Mouse (Mus musculus) MEL (cell line): Measurements from ENCODE around the gene Foxa2. TPM values are rescaled to one million over a fixed set of nuclear protein-coding genes. Genes with fewer than 3 reads are reported as not detected.

Source experiments
- DNase-seq: peaks from one replicate; pipeline ENCODE4 v3.0.0; 2011; ENCODE audit warnings: low read depth, low spot score
- H3K27ac ChIP-seq: 2 replicates; pipeline ENCODE4 v1.5.1; 2012; ENCODE audit warnings: low read depth, mild to moderate bottlenecking, control low read depth, low read length, moderate library complexity; ENCODE audit not compliant: control insufficient read depth
- H3K27me3 ChIP-seq, 2 experiments: fragments of 150-350 bp in 1 of 2; sonication (generic) in 1 of 2; 2 replicates each; pipeline ENCODE4 v1.6.1; 2012; ENCODE audit warnings: low read length in 2 of 2, mild to moderate bottlenecking in 2 of 2, improper control_type of control experiment in 1 of 2, moderate library complexity in 1 of 2; ENCODE audit not compliant: insufficient read depth in 2 of 2, control insufficient read depth in 1 of 2
- H3K36me3 ChIP-seq, 2 experiments: 2 replicates each; pipeline ENCODE4 v1.6.1; 2012 to 2014; ENCODE audit warnings: low read length in 2 of 2, improper control_type of control experiment in 1 of 2, inconsistent platforms in 1 of 2, mild to moderate bottlenecking in 1 of 2; ENCODE audit not compliant: insufficient read depth in 2 of 2, control insufficient read depth in 1 of 2
- H3K4me1 ChIP-seq, 2 experiments: fragments of 150-350 bp in 1 of 2; sonication (generic) in 1 of 2; 2 replicates each; pipeline ENCODE4 v1.6.1; 2012; ENCODE audit warnings: low read length in 2 of 2, improper control_type of control experiment in 1 of 2, mild to moderate bottlenecking in 1 of 2; ENCODE audit not compliant: insufficient read depth in 2 of 2, control insufficient read depth in 1 of 2
- H3K4me3 ChIP-seq, 2 experiments: fragments of 150-350 bp in 1 of 2; sonication (generic) in 1 of 2; 2 replicates each; pipeline ENCODE4 v1.5.1; 2012; ENCODE audit warnings: low read depth in 2 of 2, low read length in 2 of 2, mild to moderate bottlenecking in 2 of 2, moderate library complexity in 2 of 2, control low read depth in 1 of 2, improper control_type of control experiment in 1 of 2; ENCODE audit not compliant: control insufficient read depth in 1 of 2, insufficient read depth in 1 of 2
- H3K79me2 ChIP-seq: 2 replicates; pipeline ENCODE4 v1.6.1; 2012; ENCODE audit warnings: mild to moderate bottlenecking, low read length, moderate library complexity; ENCODE audit not compliant: control insufficient read depth, poor library complexity, insufficient read depth
- H3K9ac ChIP-seq: 2 replicates; pipeline ENCODE4 v1.6.1; 2012; ENCODE audit warnings: low read depth, mild to moderate bottlenecking, control low read depth, low read length, moderate library complexity; ENCODE audit not compliant: control insufficient read depth, poor library complexity, severe bottlenecking
- H3K9me3 ChIP-seq: fragments of 150-350 bp; sonication (generic); replicated peaks from 2 replicates; pipeline ENCODE4 v1.6.1; 2012; ENCODE audit warnings: mild to moderate bottlenecking, low read length, improper control_type of control experiment, moderate library complexity; ENCODE audit not compliant: insufficient read depth
- BHLHE40 ChIP-seq: IDR thresholded peaks from 2 replicates; pipeline ENCODE4 v1.6.1; 2012; ENCODE audit warnings: low read depth, mild to moderate bottlenecking, inconsistent platforms, low read length, improper control_type of control experiment, borderline replicate concordance
- CHD1 ChIP-seq: IDR thresholded peaks from 2 replicates; pipeline ENCODE4 v1.6.1; 2012; ENCODE audit warnings: low read depth, mild to moderate bottlenecking, inconsistent platforms, low read length, improper control_type of control experiment
- CHD2 ChIP-seq: IDR thresholded peaks from 2 replicates; pipeline ENCODE4 v1.6.1; 2011; ENCODE audit warnings: low read length, improper control_type of control experiment
- E2F4 ChIP-seq: IDR thresholded peaks from 2 replicates; pipeline ENCODE4 v1.6.1; 2011; ENCODE audit warnings: low read depth, low read length, improper control_type of control experiment, borderline replicate concordance
- ELF1 ChIP-seq: IDR thresholded peaks from 2 replicates; pipeline ENCODE4 v1.6.1; 2014; ENCODE audit warnings: low read depth, mild to moderate bottlenecking, inconsistent platforms, low read length, improper control_type of control experiment, moderate library complexity
- EP300 ChIP-seq, 2 experiments: IDR thresholded peaks; 2 replicates each; pipeline ENCODE4 v1.6.1; 2011; ENCODE audit warnings: improper control_type of control experiment in 2 of 2, low read length in 2 of 2, low read depth in 1 of 2, mild to moderate bottlenecking in 1 of 2
- ETS1 ChIP-seq: IDR thresholded peaks from 2 replicates; pipeline ENCODE4 v1.6.1; 2012; ENCODE audit warnings: low read depth, mild to moderate bottlenecking, inconsistent platforms, low read length, improper control_type of control experiment, moderate library complexity
- GABPA ChIP-seq: IDR thresholded peaks from 2 replicates; pipeline ENCODE4 v1.6.1; 2012; ENCODE audit warnings: low read depth, mild to moderate bottlenecking, inconsistent platforms, low read length, improper control_type of control experiment, moderate library complexity
- GATA1 ChIP-seq: IDR thresholded peaks from 2 replicates; pipeline ENCODE4 v1.6.1; 2011; ENCODE audit warnings: low read depth, low read length, improper control_type of control experiment
- KAT2A ChIP-seq: conservative IDR thresholded peaks from 2 replicates; pipeline ENCODE4 v1.6.1; 2012; ENCODE audit warnings: low read depth, low read length, improper control_type of control experiment, inconsistent platforms
- MAX ChIP-seq: IDR thresholded peaks from 2 replicates; pipeline ENCODE4 v1.6.1; 2011; ENCODE audit warnings: low read length, improper control_type of control experiment
- MAZ ChIP-seq: IDR thresholded peaks from 2 replicates; pipeline ENCODE4 v1.6.1; 2012; ENCODE audit warnings: low read depth, mild to moderate bottlenecking, inconsistent platforms, low read length, improper control_type of control experiment
- MEF2A ChIP-seq: IDR thresholded peaks from 2 replicates; pipeline ENCODE4 v1.6.1; 2014; ENCODE audit warnings: low read depth, mild to moderate bottlenecking, inconsistent platforms, low read length, improper control_type of control experiment; ENCODE audit not compliant: poor library complexity, insufficient replicate concordance, severe bottlenecking; ENCODE audit errors: extremely low read depth
- MXI1 ChIP-seq: IDR thresholded peaks from 2 replicates; pipeline ENCODE4 v1.6.1; 2011; ENCODE audit warnings: mild to moderate bottlenecking, low read depth, low read length, improper control_type of control experiment
- MYC ChIP-seq: IDR thresholded peaks from 2 replicates; pipeline ENCODE4 v1.6.1; 2011; ENCODE audit warnings: low read depth, mild to moderate bottlenecking, low read length, improper control_type of control experiment, moderate library complexity
- NELFE ChIP-seq: IDR thresholded peaks from 2 replicates; pipeline ENCODE4 v1.6.1; 2011; ENCODE audit warnings: low read depth, low read length, improper control_type of control experiment
- NRF1 ChIP-seq: IDR thresholded peaks from 2 replicates; pipeline ENCODE4 v1.6.1; 2014; ENCODE audit warnings: low read depth, mild to moderate bottlenecking, inconsistent platforms, low read length, improper control_type of control experiment, moderate library complexity; ENCODE audit not compliant: poor library complexity, insufficient read depth, severe bottlenecking
- POLR2A ChIP-seq, 2 experiments: IDR thresholded peaks; 2 replicates each; pipeline ENCODE4 v1.6.1; 2011 to 2012; ENCODE audit warnings: low read length in 2 of 2, mild to moderate bottlenecking in 2 of 2, control low read depth in 1 of 2, improper control_type of control experiment in 1 of 2, low read depth in 1 of 2, moderate library complexity in 1 of 2; ENCODE audit not compliant: control insufficient read depth in 1 of 2, insufficient read depth in 1 of 2, poor library complexity in 1 of 2
- POLR2AphosphoS2 ChIP-seq: IDR thresholded peaks from 2 replicates; pipeline ENCODE4 v1.6.1; 2011; ENCODE audit warnings: low read length, improper control_type of control experiment
- POLR2AphosphoS5 ChIP-seq: IDR thresholded peaks from 2 replicates; pipeline ENCODE4 v1.6.1; 2012; ENCODE audit warnings: low read depth, borderline replicate concordance, mild to moderate bottlenecking, inconsistent platforms, low read length, moderate library complexity, mixed read lengths
- SIN3A ChIP-seq: IDR thresholded peaks from 2 replicates; pipeline ENCODE4 v1.6.1; 2012; ENCODE audit warnings: low read length, improper control_type of control experiment, inconsistent platforms
- TAL1 ChIP-seq: IDR thresholded peaks from 2 replicates; pipeline ENCODE4 v1.6.1; 2012; ENCODE audit warnings: mild to moderate bottlenecking, inconsistent platforms, low read length, moderate library complexity, mixed read lengths
- UBTF ChIP-seq: IDR thresholded peaks from 2 replicates; pipeline ENCODE4 v1.6.1; 2012; ENCODE audit warnings: low read depth, mild to moderate bottlenecking, inconsistent platforms, low read length, improper control_type of control experiment, moderate library complexity, borderline replicate concordance; ENCODE audit not compliant: insufficient read depth
- USF2 ChIP-seq, 2 experiments: IDR thresholded peaks; 2 replicates each; pipeline ENCODE4 v1.6.1; 2011 to 2012; ENCODE audit warnings: improper control_type of control experiment in 2 of 2, low read length in 2 of 2, borderline replicate concordance in 1 of 2, inconsistent platforms in 1 of 2, low read depth in 1 of 2, mild to moderate bottlenecking in 1 of 2; ENCODE audit not compliant: insufficient read depth in 1 of 2
- ZC3H11A ChIP-seq: IDR thresholded peaks from 2 replicates; pipeline ENCODE4 v1.6.1; 2012; ENCODE audit warnings: low read depth, mild to moderate bottlenecking, inconsistent platforms, low read length, improper control_type of control experiment
- ZKSCAN1 ChIP-seq: IDR thresholded peaks from 2 replicates; pipeline ENCODE4 v1.6.1; 2012; ENCODE audit warnings: low read depth, mild to moderate bottlenecking, inconsistent platforms, low read length, improper control_type of control experiment, moderate library complexity
- ZMIZ1 ChIP-seq: IDR thresholded peaks from 2 replicates; pipeline ENCODE4 v1.6.1; 2012; ENCODE audit warnings: low read depth, mild to moderate bottlenecking, inconsistent platforms, low read length, improper control_type of control experiment, moderate library complexity
- ZNF384 ChIP-seq: IDR thresholded peaks from 2 replicates; pipeline ENCODE4 v1.6.1; 2012; ENCODE audit warnings: low read depth, mild to moderate bottlenecking, inconsistent platforms, low read length, improper control_type of control experiment
- polyA plus RNA-seq, 2 experiments: library from polyadenylated mRNA; stranded (reverse) in 1 of 2; unstranded in 1 of 2; fragments of >175 nt in 1 of 2; fragments of >200 nt in 1 of 2; gene quantifications; 2 replicates each; pipeline versions ENCODE4 v1.2.1 to v1.2.4; 2012; ENCODE audit warnings: low replicate concordance in 2 of 2, low read depth in 1 of 2; ENCODE audit not compliant: insufficient read length in 2 of 2, insufficient read depth in 1 of 2, missing spikeins in 1 of 2
- total RNA-seq: library from RNA; depleted of rRNA; stranded (reverse); fragments of 300-350 nt; gene quantifications from 2 replicates; pipeline ENCODE4 v1.2.3, GENCODE M21; 2012

Gene Foxa2
- total and polyA plus RNA-seq, 3 experiments, result not detected

DNA sequence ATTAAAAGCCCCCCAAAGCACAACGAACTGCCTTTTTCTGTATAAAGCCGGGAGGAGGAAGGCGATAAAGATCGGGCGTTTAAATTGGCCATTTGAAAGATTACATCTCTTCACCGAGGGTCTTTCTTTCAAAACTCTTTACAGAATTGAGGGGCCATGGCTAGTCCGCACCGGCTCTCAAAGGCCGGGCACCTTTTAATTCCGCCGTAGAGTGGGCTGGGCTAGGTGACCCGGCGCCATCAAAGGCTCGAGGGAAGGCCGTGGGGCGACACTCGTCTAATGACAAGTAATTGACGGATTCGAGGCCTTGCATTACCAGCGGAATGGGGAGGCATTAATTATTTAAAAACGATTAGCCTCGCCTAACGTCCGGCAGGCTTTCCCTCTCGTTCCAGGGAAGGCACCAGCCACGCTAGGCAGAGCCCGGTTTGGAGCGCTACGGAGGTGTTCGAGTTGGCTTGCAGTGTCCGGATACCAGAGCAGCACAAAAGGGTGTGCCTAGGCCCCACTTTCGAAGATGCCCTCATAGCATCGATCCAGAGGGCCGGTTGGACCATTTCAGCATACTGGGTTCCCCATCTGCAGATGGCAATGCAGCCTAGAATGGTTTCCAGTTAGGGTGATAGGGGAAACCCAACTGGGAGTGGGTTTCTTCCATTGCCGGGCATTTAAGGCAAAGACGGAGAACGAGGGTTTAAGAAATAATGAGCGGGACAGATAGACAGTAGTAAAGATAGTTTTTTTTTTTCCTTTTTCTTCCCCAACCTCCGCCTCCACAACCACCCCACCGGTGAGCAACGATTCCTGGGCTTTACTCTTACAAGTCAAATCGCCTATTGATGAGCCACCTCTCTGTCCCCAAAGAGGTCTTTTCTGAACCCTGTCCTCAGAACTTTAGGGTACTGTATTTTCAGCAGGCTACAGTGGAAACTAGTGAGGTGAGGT lies 8.1 kb downstream of the Foxa2 start:
- Histone ChIP-seq H3K27me3 (no peaks in the 10 kb centered on the region), H3K4me3 (no peak overlapping the region), H3K9me3 (no peaks in the 10 kb centered on the region)

DNA sequence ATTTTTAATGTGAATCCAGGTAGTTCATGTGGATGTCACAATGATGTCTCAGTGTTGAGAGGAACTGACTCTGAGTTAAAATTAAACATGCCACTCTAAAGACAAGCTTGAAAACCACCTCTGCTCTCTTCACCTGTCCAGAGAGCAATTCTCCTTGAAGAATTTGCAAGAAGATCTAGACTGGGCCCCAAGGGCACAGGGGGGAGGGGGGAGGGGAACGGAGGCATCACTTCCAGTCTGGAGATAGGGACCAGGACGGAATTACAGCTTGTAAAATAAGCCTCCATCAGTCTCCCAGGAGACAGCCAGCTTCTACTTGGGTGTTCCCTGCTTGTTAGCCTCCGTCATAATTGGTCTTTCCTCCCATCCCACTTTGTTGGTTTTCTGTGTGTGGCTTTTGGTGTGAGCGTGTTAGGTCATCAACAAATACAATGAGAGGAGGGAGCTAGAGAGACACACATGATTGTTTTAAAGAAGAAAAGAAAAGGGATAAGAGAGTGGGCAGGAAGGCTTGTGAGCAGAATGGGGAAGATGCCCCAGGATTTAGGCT lies 10.1 kb downstream of the Foxa2 start:
- no peak for DNase-seq
- H3K27me3 ChIP-seq, result no peaks in the 10 kb centered on the region
- no peak for TF ChIP-seq MYC
- no peak for TF ChIP-seq MAZ
- TF ChIP-seq POLR2AphosphoS2, result no peak
- no peak for TF ChIP-seq ZKSCAN1
- TF ChIP-seq KAT2A, result no peak
- TF ChIP-seq ZC3H11A, result no peak
- TF ChIP-seq NELFE, result no peak
- TF ChIP-seq USF2 (IDR thresholded peaks at IDR 0.05; ENCODE audit: borderline replicate concordance in 1 of 2, insufficient read depth in 1 of 2, low read depth in 1 of 2, low read length in 2 of 2), result no peak
- no peak for TF ChIP-seq BHLHE40
- TF ChIP-seq MXI1, result no peak
- no peak for TF ChIP-seq GABPA
- no peak for TF ChIP-seq E2F4

More for the DNA sequence above, 8.1 kb downstream of the Foxa2 start:
- no peak for TF ChIP-seq POLR2AphosphoS5
- no peak for TF ChIP-seq SIN3A
- TF ChIP-seq ZNF384, result no peak
- TF ChIP-seq MEF2A, result no peak
- TF ChIP-seq NELFE, result no peak
- TF ChIP-seq NRF1, result no peak
- no peak for TF ChIP-seq ZMIZ1
- no peak for TF ChIP-seq MAX
- TF ChIP-seq POLR2A (IDR thresholded peaks at IDR 0.05; ENCODE audit: control insufficient read depth in 1 of 2, insufficient read depth in 1 of 2, low read depth in 1 of 2, low read length in 2 of 2, poor library complexity in 1 of 2), result no peak
- TF ChIP-seq CHD1, result no peak
- no peak for TF ChIP-seq GATA1
- no peak for TF ChIP-seq EP300 (IDR thresholded peaks at IDR 0.05; ENCODE audit: low read depth in 1 of 2, low read length in 2 of 2)
- TF ChIP-seq ELF1, result no peak
- TF ChIP-seq USF2 (IDR thresholded peaks at IDR 0.05; ENCODE audit: borderline replicate concordance in 1 of 2, insufficient read depth in 1 of 2, low read depth in 1 of 2, low read length in 2 of 2), result no peak
- no peak for TF ChIP-seq MAZ
- TF ChIP-seq ETS1, result no peak
- TF ChIP-seq UBTF, result no peak
- TF ChIP-seq TAL1, result no peak
- no peak for TF ChIP-seq CHD2
- TF ChIP-seq, all 39 proteins: peak for 0
- Histone ChIP-seq H3K36me3 (no peaks in the 10 kb centered on the region), H3K4me1 (no peaks in the 10 kb centered on the region), H3K27ac (no peak overlapping the region), H3K9ac (no peak overlapping the region), H3K79me2 (no peaks in the 10 kb centered on the region)
- DNase-seq, result no peak

More for the DNA sequence above, 10.1 kb downstream of the Foxa2 start:
- Histone ChIP-seq H3K9ac (no peak overlapping the region), H3K36me3 (no peaks in the 10 kb centered on the region), H3K27ac (no peak overlapping the region), H3K9me3 (no peaks in the 10 kb centered on the region), H3K79me2 (no peaks in the 10 kb centered on the region), H3K4me3 (no peak overlapping the region), H3K4me1 (no peaks in the 10 kb centered on the region)
